Mouse (Mus musculus) bone marrow macrophage, adult 2 months (primary cell): ENCODE data around the gene Vav2.

Experiments used
- CTCF ChIP-seq: IDR thresholded peaks from 2 replicates; pipeline ENCODE4 v1.5.1; 2012; ENCODE audit warnings: low read depth, mild to moderate bottlenecking, low read length, moderate library complexity
- POLR2A ChIP-seq: IDR thresholded peaks from 2 replicates; pipeline ENCODE4 v1.6.1; 2012; ENCODE audit warnings: mild to moderate bottlenecking, low read depth, low read length, borderline replicate concordance

- no peak for TF ChIP-seq POLR2A
- no peak for TF ChIP-seq CTCF
These were observed 43.7 kb upstream of the Vav2 start for GRCm38 (mm10) chr2:27470535-27470934.
